Mouse (Mus musculus): Measurements from ENCODE around the gene Twf1.

Gene Twf1

DNA sequence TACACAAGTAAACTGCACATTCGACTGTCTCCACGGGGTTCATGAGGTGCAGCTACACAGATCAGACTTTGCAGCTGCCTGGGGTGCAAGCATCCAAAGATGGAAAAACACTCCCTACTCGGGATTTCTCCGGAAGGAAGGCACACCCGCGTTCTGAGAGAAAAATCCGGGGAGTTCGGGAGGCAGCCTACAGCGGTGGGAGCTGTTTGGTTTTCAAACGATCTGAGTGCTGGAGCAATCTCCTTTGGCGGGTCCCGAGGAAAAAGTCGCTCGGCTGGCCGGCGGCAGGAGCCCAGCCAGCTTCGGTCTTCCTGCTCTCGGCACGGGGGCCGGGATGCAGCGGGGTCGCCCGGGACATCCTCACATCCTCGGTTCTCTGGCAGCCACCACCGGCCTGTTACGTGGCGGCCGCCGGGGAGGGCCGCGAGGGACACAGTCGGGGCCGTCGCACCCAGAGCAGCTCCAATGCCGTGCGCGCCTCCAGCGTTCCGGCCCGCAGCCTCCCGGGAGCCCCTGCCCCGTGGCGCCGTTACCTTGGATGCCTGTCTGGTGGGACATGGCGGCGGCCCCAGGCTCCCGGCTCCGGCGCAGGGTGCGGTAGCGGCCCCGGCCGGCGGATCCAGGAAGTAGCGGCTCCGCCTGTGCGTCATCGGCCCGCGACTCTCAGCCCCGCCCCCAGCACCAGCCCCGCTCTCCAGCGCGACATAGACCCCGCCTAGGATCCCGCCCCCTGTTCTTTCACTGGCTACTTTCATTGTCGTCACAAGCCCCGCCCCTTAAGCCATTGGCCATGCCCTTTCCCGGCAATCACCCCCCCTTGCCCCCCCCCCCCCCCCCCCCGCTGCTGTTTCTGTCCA is at the start of gene Twf1:
TSS of gene Twf1 (minus strand) at position 671 of the 857 bp plus-strand sequence.
- peak; percentile 92 to 97 for DNase-seq (ENCODE audit: low spot score in 2 of 2)

- no peak for DNase-seq (ENCODE audit: low spot score in 2 of 2)
Observed at GRCm38 (mm10) chr15:94639126-94639525, 49.4 kb upstream of the Twf1 start.

- no peak for DNase-seq (ENCODE audit: low spot score in 2 of 2)
Observed at GRCm38 (mm10) chr15:94638207-94638606, 48.5 kb upstream of the Twf1 start.

DNA sequence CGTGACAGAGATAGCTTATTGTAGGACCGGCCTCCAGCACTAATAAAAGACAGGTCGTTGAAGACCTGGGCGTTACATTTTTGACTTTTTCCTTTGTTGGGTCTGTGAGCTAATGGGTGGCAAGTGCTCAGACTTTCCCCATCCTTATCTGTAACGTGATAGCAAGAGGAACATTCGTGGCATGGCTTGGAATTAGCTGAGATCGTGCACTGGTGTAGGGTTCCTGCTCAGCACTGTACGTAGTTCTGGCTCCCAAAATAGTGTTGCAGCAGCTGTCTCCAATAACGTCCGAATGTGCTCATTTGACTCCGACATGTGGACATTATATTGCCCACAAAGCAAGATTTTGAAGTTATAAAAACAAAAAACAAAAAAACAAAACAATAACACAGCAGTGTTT is 44.8 kb upstream of the Twf1 start:
- DNase-seq (ENCODE audit: low spot score in 2 of 2): no peak

DNA sequence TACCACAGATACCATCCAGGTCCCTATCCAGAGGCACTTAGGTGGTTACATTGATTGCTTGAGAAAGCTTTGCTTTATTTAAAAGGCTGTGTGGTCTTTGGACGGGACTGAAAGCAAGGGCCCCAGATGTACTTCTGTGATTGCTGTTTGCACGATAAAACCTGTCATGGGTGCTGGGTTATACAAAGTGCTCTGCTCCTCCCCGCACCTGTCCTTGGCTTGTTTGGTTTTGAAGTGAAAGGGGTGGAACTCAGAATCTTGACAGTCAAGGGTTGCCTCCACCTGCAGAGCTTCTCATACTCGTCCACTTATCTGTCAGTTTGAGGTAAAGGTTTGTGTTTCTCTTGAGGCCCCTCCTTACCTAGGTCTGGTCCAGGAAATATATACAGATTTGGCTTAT is 40.9 kb upstream of the Twf1 start:
- DNase-seq (ENCODE audit: low spot score in 2 of 2): no peak

DNA sequence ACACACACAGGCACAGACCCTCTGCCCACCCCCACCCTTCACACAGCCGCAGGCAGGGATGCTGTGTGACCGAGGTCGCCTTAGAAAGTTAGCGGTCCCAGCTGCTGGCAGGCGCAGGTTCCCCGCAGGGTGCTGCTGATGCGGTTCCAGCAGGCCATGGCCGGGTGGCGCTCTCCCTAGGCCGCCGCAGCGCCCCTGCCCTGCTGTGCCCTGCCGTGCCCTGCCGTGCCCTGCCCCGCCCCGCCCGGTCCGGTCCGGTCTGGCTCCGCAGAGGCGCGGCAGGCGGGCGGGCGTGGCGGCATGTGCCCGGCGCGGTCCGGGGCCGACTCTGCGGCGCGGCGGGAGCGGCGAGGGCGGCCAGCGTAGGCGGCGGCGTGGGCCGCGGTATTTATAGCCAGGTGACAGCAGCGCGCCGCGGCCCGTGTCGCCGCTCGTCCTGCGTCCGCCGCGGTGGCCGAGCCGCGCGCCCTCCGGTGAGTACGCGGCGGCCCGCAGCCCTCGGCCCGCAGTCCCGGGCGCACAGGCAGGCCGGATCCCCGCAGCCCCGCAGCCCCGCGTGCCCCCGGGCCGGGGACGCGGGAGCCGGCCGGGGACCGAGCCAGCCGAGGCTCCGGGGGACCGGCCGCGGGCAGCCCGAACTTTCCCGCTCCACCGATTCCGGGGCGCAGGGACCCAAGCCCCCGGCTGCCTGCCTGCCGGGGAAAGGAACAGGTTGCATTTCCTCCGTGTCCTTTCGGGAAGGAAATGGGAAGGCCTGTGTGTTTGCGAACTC is 39.3 kb upstream of the Twf1 start, which contains the start of gene Tmem117:
TSS of gene Tmem117 (plus strand) at position 403 of the 772 bp plus-strand sequence.
- no peak for DNase-seq (ENCODE audit: low spot score in 2 of 2)

- DNase-seq (ENCODE audit: low spot score in 2 of 2): no peak
Observed at GRCm38 (mm10) chr15:94628463-94628829, 38.8 kb upstream of the Twf1 start.

GRCm38 (mm10) chr15:94620909-94621308 is 31.2 kb upstream of the Twf1 start:
- no peak for DNase-seq (ENCODE audit: low spot score in 2 of 2)

DNA sequence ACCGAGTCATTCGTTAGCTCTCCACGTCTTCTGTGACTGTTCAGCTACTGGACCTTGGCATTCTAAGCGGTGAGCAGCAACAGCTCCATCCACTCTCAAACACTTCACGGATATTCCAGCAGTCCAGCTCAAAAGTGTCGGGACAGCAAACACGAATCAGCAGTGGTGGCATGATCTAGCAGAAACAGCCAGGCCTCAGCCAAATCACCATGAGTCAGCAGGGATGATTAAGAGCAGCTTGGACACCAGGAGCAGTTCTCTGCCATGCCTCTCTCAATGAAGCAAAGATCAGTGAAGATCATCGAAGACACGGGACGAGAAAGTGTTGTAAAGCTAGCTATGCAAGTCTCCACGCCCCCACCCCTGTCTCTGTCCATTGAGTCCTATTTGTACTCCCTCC is 26.3 kb upstream of the Twf1 start:
- no peak for DNase-seq (ENCODE audit: low spot score in 2 of 2)

DNA sequence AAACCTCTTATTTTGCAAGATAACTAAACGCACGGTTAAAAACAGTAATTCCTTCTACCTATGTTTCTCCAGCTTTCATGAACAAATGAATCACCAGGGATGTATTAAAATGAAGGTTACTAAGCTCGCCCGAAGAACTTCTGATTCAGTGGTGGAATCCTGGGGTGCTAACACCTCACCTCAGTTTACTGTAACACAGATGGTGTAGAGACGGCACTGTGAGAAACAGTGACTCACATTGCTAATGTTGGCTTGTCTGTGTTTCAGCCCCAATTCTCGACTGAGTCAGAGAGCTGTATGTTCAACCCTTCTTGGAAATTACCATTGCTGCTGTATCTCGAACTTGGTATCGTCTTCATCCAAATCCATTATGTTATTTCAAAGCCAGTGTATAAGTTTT is 18.1 kb upstream of the Twf1 start:
- no peak for DNase-seq (ENCODE audit: low spot score in 2 of 2)

DNA sequence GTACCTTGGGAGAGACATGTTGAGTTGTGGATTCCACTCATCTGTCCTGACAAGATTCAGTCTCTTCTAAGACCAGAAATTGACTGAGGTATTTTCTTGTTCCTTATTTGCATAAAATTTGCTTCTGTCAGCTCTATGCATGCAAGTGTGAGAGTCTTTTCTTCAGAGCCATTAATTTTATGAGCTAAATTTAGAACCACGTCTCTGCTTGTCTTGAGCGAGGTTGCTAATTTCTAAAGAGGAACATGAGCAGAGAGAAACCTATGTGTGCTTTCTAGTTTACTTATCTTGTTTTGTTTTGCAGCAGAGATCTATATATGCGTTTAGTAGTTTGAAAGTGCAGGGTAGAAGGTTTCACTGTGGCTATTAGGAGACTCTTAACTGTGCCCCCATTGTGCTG is 12.8 kb upstream of the Twf1 start:
- DNase-seq (ENCODE audit: low spot score in 2 of 2): no peak

- no peak for DNase-seq (ENCODE audit: low spot score in 2 of 2)
Observed at GRCm38 (mm10) chr15:94601339-94601738, 11.7 kb upstream of the Twf1 start.

GRCm38 (mm10) chr15:94600145-94600707 is 10.5 kb upstream of the Twf1 start:
- DNase-seq (ENCODE audit: low spot score in 2 of 2): no peak

GRCm38 (mm10) chr15:94593586-94593985 is 3.9 kb upstream of the Twf1 start:
- no peak for DNase-seq (ENCODE audit: low spot score in 2 of 2)

DNA sequence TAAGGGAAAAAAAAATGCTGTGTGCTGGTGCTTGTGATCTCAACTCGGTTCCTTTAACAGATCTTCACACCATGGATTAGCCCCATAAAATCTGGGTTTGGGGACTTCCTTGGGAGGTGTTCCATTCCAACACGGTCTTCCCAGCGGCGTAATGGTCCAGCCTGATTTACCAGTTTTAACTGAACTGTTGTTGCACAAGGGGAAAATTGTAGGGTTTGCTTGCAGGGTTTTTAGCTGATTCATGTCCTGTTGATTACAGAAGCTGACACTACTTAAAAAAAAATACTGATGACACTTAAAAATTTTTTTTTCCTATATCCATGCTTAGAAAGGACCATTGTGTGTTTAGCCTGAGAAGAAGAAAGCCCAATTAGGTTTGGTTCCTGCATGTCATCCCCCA is 1.7 kb upstream of the Twf1 start:
- no peak for DNase-seq (ENCODE audit: low spot score in 2 of 2)

DNA sequence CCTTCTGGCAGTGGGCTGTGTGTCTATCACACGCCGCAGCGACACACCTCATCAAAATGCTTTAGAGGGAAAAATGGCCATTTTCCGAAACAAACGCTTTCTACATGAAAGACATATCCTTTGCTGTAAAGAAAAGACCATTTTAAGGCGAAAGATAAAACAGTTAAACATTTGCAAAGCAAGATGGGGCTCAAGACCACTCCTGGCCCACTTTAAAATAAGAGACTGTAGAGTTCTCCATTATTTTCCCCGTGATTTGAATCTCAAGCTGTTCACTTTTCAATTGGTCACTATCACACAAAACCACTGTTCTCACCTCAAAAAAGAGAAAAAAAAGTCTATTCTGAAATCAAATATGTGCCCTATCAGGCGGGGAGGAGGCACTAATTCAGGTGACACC is 394 bp upstream of the Twf1 start:
- no peak for DNase-seq (ENCODE audit: low spot score in 2 of 2)

- DNase-seq (ENCODE audit: low spot score in 2 of 2): no peak
Observed at GRCm38 (mm10) chr15:94587826-94588715, 1.6 kb downstream of the Twf1 start.

- DNase-seq (ENCODE audit: low spot score in 2 of 2): no peak
Observed at GRCm38 (mm10) chr15:94584738-94585137, 5.0 kb downstream of the Twf1 start.

DNA sequence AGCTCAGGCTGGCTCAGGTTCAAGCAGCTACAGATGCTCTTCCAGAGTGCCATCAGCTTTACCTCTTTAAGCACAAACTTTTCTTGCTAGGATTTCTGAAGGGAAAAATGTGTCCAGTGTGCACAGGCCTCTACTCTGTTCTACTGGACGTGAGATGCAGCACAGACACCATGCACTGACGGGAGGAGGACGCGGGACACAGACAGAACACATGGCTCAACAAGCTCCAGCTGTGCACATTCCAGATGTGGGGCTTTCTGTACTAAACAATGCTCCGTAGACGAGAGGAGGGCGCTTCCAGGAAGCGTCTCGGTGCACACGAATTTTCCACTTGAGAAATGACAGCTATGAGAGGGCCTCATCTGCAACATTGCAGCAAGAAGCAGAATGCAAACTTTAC is 6.5 kb downstream of the Twf1 start:
- DNase-seq (ENCODE audit: low spot score in 2 of 2): no peak

DNA sequence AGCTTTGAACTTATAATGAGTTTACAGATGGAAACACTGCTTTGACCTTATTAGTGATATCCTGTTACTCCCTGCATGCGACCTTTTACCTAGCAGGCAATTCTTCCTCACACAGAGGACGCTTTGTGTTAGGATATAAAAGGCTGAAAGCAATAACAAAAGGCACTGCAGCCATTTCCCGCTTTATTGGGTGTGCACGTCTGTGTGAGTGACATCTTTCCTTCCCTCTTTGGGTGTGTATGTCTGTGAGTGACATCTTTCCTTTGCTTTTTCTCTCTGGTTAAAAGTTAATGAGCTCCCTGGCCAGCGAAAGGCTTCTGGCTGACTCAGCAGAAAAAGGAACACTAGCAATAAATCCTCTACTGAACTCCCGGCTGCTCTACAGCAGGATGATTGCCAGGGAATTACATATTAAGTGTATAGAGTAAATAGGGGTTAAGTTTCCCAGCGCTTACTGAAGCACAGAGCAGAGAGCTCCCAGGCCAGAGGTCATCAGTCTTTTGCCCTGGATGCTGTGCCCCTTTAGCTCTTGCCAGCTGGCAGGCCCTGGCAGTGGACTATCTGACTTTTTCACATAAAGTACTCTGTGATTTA is 7.6 kb downstream of the Twf1 start:
- DNase-seq (ENCODE audit: low spot score in 2 of 2): no peak

GRCm38 (mm10) chr15:94574566-94575268 is 15.0 kb downstream of the Twf1 start:
- DNase-seq (ENCODE audit: low spot score in 2 of 2): no peak
